Comparison of ENCODE assay signal across 8 mouse cellular contexts in the genomic region with DNA sequence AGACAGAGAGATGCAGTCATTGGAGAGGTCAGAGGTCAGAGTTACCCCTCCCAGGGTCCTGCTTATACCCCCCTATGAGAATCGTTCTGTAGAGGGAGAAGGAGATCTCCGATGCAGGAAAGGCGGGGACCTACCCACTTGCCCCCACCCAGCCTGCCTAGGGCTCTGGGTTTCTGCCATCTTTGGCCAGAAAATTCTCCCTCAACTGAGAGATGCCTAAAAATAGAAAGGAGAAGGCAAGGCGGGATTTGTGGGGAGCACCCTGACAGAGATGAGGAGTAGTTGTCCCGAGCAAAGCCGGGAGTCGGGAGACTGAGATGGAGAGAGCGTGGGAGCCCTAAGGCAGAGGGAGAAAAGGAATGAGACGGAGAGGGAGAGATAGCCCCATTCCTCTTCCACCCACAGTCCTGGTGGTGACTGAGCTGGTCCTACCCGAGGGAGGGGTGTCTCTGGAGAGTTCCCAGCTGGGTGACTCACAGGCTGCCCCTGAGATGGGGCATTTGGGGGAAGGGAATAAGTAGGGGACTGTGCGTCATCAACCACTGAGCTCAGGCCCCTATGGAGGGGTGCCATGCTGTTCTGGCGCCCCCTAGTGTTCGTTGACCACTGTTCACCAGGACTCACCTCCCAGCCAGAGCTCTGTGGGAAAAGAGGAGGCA. TPM values are rescaled to one million over a fixed set of nuclear protein-coding genes. Genes with fewer than 3 reads are reported as not detected.
DNase-seq lines count a peak whose midpoint lies in the region; ATAC-seq and TF ChIP-seq lines count a peak whose summit lies in the region.

No protein-coding gene starts in this region.

- peak; percentile 80 for ATAC-seq in embryonic facial prominence, embryonic 13.5 days (ENCODE audit: insufficient number of reproducible peaks, insufficient read depth, low FRiP score, low TSS enrichment, low read depth)
- ATAC-seq in limb, embryonic 14.5 days (ENCODE audit: low FRiP score, low read depth), result peak; percentile 89

- WGBS in embryonic facial prominence, embryonic 13.5 days, result 43% methylated on average over 13 of the region's 13 CpGs
- 46% methylated on average over 13 of the region's 13 CpGs for WGBS in limb, embryonic 14.5 days

- H3K9me3 ChIP-seq in embryonic facial prominence, embryonic 13.5 days, result no peaks in the 10 kb centered on the region
- no peaks in the 10 kb centered on the region for H3K9me3 ChIP-seq in limb, embryonic 14.5 days (ENCODE audit: control insufficient read depth, low read length)

- peak; percentile 86 for DNase-seq in 3134 (ENCODE audit: extremely low read depth, insufficient read length, low spot score)
- peak; percentile 92 to 94 for DNase-seq in adrenal gland, postnatal 36 days
- peak; percentile 88 for DNase-seq in heart, adult 8-10 months (ENCODE audit: low spot score)
- DNase-seq in kidney, adult 9 months, result peak; percentile 72
- DNase-seq in limb, embryonic 14.5 days (ENCODE audit: low spot score), result peak; percentile 85
- peak; percentile 33 to 51 for DNase-seq in monocyte, adult 2 months (ENCODE audit: low read depth in 1 of 2, low spot score in 2 of 2)
- peak; percentile 44 to 71 for DNase-seq in spleen, postnatal 14 days (ENCODE audit: low spot score in 2 of 2)

- H3K9ac ChIP-seq in embryonic facial prominence, embryonic 13.5 days, result no peak overlapping the region
- H3K9ac ChIP-seq in limb, embryonic 14.5 days (ENCODE audit: low read depth, low read length, severe bottlenecking), result no peak overlapping the region

- TF ChIP-seq POLR2A in limb, embryonic 14.5 days (IDR thresholded peaks at IDR 0.05; ENCODE audit: borderline replicate concordance, extremely low read depth, insufficient read depth, insufficient read length), result no peak

- peaks cover 15% of the 10 kb centered on the region for H3K36me3 ChIP-seq in embryonic facial prominence, embryonic 13.5 days
- peaks cover 32% of the 10 kb centered on the region for H3K36me3 ChIP-seq in limb, embryonic 14.5 days (ENCODE audit: control insufficient read depth, insufficient read depth, low read length)

- no peaks in the 10 kb centered on the region for H3K27me3 ChIP-seq in embryonic facial prominence, embryonic 13.5 days
- no peaks in the 10 kb centered on the region for H3K27me3 ChIP-seq in limb, embryonic 14.5 days (ENCODE audit: control insufficient read depth, insufficient read depth, low read length)

- peak overlapping the region; percentile 13; the same call in 1 of the 2 replicates for H3K27ac ChIP-seq in embryonic facial prominence, embryonic 13.5 days
- no peak overlapping the region for H3K27ac ChIP-seq in limb, embryonic 14.5 days (replicated peaks; ENCODE audit: low read depth, low read length)

- peaks cover 10% of the 10 kb centered on the region for H3K4me1 ChIP-seq in embryonic facial prominence, embryonic 13.5 days
- no peaks in the 10 kb centered on the region for H3K4me1 ChIP-seq in limb, embryonic 14.5 days (ENCODE audit: control insufficient read depth, insufficient read depth, low read length)

- H3K4me3 ChIP-seq in embryonic facial prominence, embryonic 13.5 days, result no peak overlapping the region
- H3K4me3 ChIP-seq in limb, embryonic 14.5 days (replicated peaks; ENCODE audit: low read length), result no peak overlapping the region

- peak overlapping the region; percentile 39 for H3K4me2 ChIP-seq in embryonic facial prominence, embryonic 13.5 days
- no peak overlapping the region for H3K4me2 ChIP-seq in limb, embryonic 14.5 days (replicated peaks; ENCODE audit: low read depth, low read length, severe bottlenecking)

RNA-seq across cellular contexts. Expression of a gene that starts 5.6 kb away (rescaled TPM):
- 10 to 100 TPM; 31.2 to 38.3 TPM for total RNA-seq in adrenal gland, postnatal 36 days (2021)
- 20.8 and 22.6 TPM in 2 replicates for polyA plus RNA-seq in embryonic facial prominence, embryonic 13.5 days (2015; fragmentation: Nextera tagmentation; extraction: Ambion mirVana)
- 10 to 100 TPM; 64.2 to 67.2 (median 65.6) TPM for total RNA-seq in heart, adult 8-10 months (2022)
- 38.6 and 49.6 TPM in 2 replicates for polyA plus RNA-seq in limb, embryonic 14.5 days (2012; rRNA removed)
- 13.1 and 15.0 TPM in 2 replicates for polyA plus RNA-seq in limb, embryonic 14.5 days (2014; fragmentation: Nextera tagmentation; extraction: Ambion mirVana)

RNA-seq across cellular contexts. Expression of a gene that starts 31.2 kb away (rescaled TPM):
- total RNA-seq in adrenal gland, postnatal 36 days (2021), result 1 to 10 TPM; 7.5 to 8.7 TPM
- polyA plus RNA-seq in embryonic facial prominence, embryonic 13.5 days (2015; fragmentation: Nextera tagmentation; extraction: Ambion mirVana), result 0.74 and 1.1 TPM in 2 replicates
- under 1 TPM in 1 of 4 experiments, not detected in 3; 0.38 TPM for total RNA-seq in heart, adult 8-10 months (2022)
- polyA plus RNA-seq in limb, embryonic 14.5 days (2012; rRNA removed), result 0.17 TPM in 1 of 2 replicates, not detected in the other
- polyA plus RNA-seq in limb, embryonic 14.5 days (2014; fragmentation: Nextera tagmentation; extraction: Ambion mirVana), result 0.44 and 1.1 TPM in 2 replicates

RNA-seq across cellular contexts. Expression of a gene that starts 44.0 kb away (rescaled TPM):
- total RNA-seq in adrenal gland, postnatal 36 days (2021), result 1 to 10 TPM; 2.3 to 3.9 TPM
- polyA plus RNA-seq in embryonic facial prominence, embryonic 13.5 days (2015; fragmentation: Nextera tagmentation; extraction: Ambion mirVana), result 105 and 111 TPM in 2 replicates
- 1 to 10 TPM; 5.6 to 8.6 (median 7.7) TPM for total RNA-seq in heart, adult 8-10 months (2022)
- polyA plus RNA-seq in limb, embryonic 14.5 days (2012; rRNA removed), result 64.8 and 68.8 TPM in 2 replicates
- polyA plus RNA-seq in limb, embryonic 14.5 days (2014; fragmentation: Nextera tagmentation; extraction: Ambion mirVana), result 84.3 and 92.5 TPM in 2 replicates

RNA-seq across cellular contexts. Expression of a gene that starts 48.3 kb away (rescaled TPM):
- 10 to 100 TPM; 31.2 to 40.7 TPM for total RNA-seq in adrenal gland, postnatal 36 days (2021)
- polyA plus RNA-seq in embryonic facial prominence, embryonic 13.5 days (2015; fragmentation: Nextera tagmentation; extraction: Ambion mirVana), result 27.4 and 29.2 TPM in 2 replicates
- total RNA-seq in heart, adult 8-10 months (2022), result 10 to 100 TPM; 27.3 to 35.7 (median 30.7) TPM
- 155 and 191 TPM in 2 replicates for polyA plus RNA-seq in limb, embryonic 14.5 days (2012; rRNA removed)
- 31.6 and 38.8 TPM in 2 replicates for polyA plus RNA-seq in limb, embryonic 14.5 days (2014; fragmentation: Nextera tagmentation; extraction: Ambion mirVana)

Comparison
In these comparisons a context has a peak if more than half of its experiments do, and no peak if none do; other contexts are left out.
1. DNase-seq: peak in every context shown above with its lines; median percentile 93 in adrenal gland, postnatal 36 days; 88 in heart, adult 8-10 months; 86 in 3134; 85 in limb, embryonic 14.5 days; 72 in kidney, adult 9 months; 58 in spleen, postnatal 14 days; 42 in monocyte, adult 2 months.
2. RNA of a gene that starts 31.2 kb away (total RNA-seq): 7.5 to 8.7 TPM in adrenal gland, postnatal 36 days; 0.38 TPM in heart, adult 8-10 months; every median in the first group is over 4 times any median in the second.